Mouse (Mus musculus) bone marrow, adult 2 months (tissue): ENCODE measurements around the gene Gm10354. TPM values are rescaled to one million over a fixed set of nuclear protein-coding genes. Genes with fewer than 3 reads are reported as not detected.
"Not testable (repeated sequence)": the region's sequence is repeated elsewhere in the genome, so short reads cannot be mapped to it uniquely, and the experiment has no call there.

ENCODE experiments used
- H3K27ac ChIP-seq: fragments of 200-500 bp; 2 replicates; pipeline ENCODE4 v1.5.1; 2012; ENCODE audit warnings: low read depth, mild to moderate bottlenecking, control low read depth, inconsistent platforms, low read length; ENCODE audit not compliant: control insufficient read depth, poor library complexity, insufficient read depth
- H3K4me1 ChIP-seq: fragments of 200-500 bp; 2 replicates; pipeline ENCODE4 v1.6.1; 2011; ENCODE audit warnings: low read length; ENCODE audit not compliant: control insufficient read depth, insufficient read depth
- H3K4me3 ChIP-seq: fragments of 200-500 bp; replicated peaks from 2 replicates; pipeline ENCODE3; 2011; ENCODE audit warnings: mild to moderate bottlenecking, low read depth, low read length, control low read depth; ENCODE audit not compliant: control insufficient read depth
- WGBS: fragments of 180-500 bp; shearing (Covaris S2); methylation state at CpG from one replicate; pipeline ENCODE4 v1.1.7; 2018; 5-methylcytosine and 5-hydroxymethylcytosine counted together
- polyA plus RNA-seq: library from polyadenylated mRNA; stranded (reverse); fragments of >200 nt; gene quantifications from 2 replicates; pipeline ENCODE4 v1.2.4, GENCODE M21; 2011; ENCODE audit warnings: low replicate concordance; ENCODE audit not compliant: missing spikeins, insufficient read depth, insufficient read length

Gene Gm10354
- polyA plus RNA-seq, 1 experiment: not detected

GRCm38 (mm10) chr5:14941043-14941442 is 37.7 kb downstream of the Gm10354 start:
- H3K4me1 ChIP-seq, H3K27ac ChIP-seq, H3K4me3 ChIP-seq: not testable (repeated sequence)
- WGBS: 72% methylated on average over 1 of the region's 1 CpGs

DNA sequence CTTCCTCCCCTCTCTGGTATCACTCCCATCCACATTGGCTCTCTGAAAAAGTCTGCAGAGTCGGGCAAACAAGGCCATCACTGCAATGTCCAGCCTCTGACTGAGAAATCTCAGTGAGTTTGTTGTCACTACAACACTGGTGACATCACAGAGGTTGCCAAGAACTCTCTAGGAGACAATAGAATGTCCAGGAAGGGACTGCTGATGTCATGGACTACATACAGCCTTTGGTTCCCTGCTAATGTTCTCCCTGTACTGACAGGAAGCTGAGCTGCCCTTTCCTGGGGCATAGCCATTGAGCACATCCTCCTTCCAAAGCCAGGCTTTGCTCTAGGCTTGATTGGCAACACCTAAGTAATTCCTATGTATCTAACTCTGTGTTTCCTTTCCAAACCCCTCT is 40.4 kb downstream of the Gm10354 start, which contains the start of gene Speer4e:
Speer4e (minus strand) TSS at position 101 of the 400 bp plus-strand sequence.
- H3K4me1 ChIP-seq, H3K27ac ChIP-seq: not testable (repeated sequence)
- WGBS: 29% methylated on average over 1 of the region's 1 CpGs

GRCm38 (mm10) chr5:14933721-14934120 is 45.0 kb downstream of the Gm10354 start:
- not testable (repeated sequence) for H3K4me3 ChIP-seq, H3K27ac ChIP-seq, H3K4me1 ChIP-seq
- 59% methylated on average over 5 of the region's 6 CpGs for WGBS

More for the DNA sequence above, 40.4 kb downstream of the Gm10354 start, which contains the start of gene Speer4e:
- not testable (repeated sequence) for H3K4me3 ChIP-seq

- H3K27ac ChIP-seq, H3K4me1 ChIP-seq, H3K4me3 ChIP-seq: not testable (repeated sequence)
- 29% methylated on average over 4 of the region's 4 CpGs for WGBS
These were observed 51.7 kb downstream of the Gm10354 start for GRCm38 (mm10) chr5:14927047-14927446.

Other genes starting within 250 kb of the Gm10354 start
- not detected in 2 replicates for gene Gm9758, start 64.0 kb downstream of the Gm10354 start, polyA plus RNA-seq
- gene Speer4e, start 40.5 kb downstream of the Gm10354 start, polyA plus RNA-seq: not detected in 2 replicates
- not detected in 2 replicates for gene Gm17019, start 54.1 kb upstream of the Gm10354 start, polyA plus RNA-seq